Mouse (Mus musculus) T-cell, adult 2 months (primary cell): Measurements from ENCODE around the gene Capn5.
A peak's percentile ranks its signal among the peaks of the same experiment; 100 is the strongest.

Experiments
- DNase-seq: peaks from one replicate; pipeline ENCODE4 v3.0.0; 2022; ENCODE audit warnings: low spot score

Capn5 gene

DNA sequence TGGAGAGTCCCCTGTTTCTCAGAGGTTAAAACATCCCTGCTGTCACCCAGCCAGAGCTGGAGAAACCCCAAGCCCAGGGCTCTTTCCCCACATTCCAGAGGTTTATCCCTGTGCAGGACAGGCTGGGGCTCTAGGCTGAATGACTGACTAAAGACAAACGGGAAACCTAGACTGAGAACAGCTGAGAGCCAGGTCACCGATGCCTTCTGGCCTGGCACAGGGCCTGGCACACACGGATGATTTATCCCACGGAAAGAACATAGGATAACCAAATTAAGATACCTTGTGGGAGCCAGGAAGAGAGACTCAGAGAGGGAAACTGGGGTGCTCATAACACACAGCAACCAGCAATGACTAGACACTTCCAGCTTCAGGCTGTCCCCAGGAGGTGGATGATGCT, 68.3 kb downstream of the Capn5 start:
- DNase-seq: no peak

DNA sequence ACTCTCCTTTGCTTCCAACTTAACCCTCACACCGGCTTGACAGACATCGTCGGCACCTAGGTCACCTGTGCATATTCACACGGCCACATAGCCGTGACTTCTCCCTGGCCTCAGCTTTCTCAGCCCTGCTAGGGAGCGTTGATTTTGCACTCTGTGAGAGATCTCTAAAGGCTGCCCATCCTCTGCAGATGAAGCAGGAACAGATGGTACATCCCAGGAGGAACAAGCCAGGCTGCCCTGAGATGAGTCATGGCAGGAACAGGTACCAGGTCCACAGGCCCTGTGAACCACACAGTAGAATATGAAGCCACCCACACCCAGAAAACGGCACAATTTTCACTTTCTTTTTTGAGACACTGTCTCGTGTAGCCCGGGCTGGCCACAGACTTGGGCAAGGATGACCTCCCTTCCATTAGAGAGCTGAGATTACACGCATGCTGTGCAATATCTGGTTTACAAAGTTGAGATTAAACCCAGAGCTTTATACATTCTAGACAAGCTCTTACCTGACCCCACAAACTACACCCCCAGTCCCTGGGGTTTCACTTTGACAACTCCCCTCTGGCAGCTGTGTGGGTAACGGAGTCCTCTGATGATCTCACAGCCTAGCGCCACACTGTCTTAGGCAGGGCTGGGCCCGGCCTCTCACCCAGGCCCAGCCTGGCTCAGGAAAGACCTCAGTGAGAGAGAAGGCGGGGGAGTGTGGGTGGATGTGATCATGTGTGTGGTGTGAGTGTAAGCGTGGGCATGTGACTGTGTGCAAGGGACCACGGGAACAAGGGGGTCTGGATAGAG, 69.2 kb downstream of the Capn5 start:
- peak; percentile 58 for DNase-seq

DNA sequence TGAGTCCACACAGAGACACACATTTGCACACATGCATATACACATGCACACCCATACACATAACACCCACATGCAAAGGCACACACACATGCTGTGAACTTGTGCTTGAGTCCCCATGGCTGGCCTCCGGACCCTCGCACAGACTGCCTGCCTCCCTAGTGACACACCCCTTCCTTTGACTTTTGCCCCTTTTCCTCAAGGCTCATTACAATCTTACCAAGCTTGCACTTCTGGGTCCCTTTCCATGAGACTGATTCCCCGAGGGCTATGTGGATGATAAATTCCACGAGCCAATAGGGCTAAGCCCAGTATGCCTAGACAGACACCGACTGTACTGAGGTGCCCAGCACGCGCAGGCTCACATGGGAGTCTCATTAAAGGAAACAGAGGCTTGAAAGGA, 71.8 kb downstream of the Capn5 start:
- no peak for DNase-seq

DNA sequence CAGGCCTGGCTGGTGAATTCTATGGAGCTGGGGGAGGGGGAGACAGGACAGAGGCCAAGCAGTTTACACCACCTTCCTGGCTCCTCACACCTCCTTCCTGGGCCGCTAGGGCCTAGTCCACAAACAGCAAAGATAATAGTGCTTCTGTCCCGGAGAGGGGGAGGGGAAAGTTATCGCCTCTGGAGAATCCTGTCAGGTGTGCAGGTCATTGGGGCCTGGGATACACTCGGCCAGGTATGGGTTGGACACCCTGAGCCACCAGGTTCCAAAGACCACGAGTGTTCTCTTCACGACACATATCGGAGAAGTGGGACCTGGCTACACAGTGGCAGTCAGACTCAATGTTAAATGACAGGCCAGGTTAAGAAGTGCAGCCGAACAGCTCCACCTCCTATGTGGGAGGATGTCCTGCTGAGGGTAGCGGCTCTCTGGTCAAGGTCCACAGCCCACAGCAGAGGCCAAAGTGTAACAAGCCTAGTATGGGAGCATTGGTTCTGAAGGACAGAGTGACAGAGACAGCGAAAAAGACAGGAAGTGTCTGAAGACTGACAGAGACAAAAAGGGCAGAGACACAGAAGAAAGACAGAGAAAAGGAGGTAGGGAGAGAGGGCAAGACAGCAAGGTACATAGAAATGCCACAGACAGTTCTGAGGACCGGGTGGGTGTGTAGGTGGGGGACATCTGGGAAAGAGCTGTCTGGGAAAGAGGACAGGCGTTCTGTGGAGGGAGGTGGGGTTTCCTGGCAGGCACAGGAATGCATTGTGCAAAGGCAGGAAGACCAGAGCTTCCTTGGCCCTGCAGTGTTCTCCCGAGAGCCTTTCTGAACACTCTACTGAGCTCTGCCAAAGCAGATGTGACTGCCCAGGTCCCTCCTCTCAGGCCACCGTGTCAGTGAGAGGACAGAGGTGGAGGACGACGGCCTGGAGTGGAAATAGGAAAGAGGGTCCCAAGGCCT, 73.3 kb downstream of the Capn5 start:
- no peak for DNase-seq

DNA sequence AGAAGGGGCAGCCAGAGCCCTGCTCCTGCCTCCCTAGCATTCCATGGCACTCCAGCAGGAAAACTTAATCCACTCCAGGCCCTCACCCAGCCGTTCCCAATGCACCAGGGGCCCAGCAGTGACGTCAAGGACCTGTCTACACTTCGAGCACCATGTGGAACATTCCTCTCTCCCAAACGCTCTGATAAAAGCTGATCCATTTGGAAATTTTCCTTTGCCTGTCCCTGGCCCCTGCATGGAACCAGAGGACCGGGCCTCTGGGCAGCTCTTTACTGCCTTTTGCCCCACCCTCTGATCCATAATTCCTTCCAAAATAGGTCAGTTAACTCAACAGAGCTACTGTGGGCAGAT, 74.2 kb downstream of the Capn5 start:
- DNase-seq: no peak

DNA sequence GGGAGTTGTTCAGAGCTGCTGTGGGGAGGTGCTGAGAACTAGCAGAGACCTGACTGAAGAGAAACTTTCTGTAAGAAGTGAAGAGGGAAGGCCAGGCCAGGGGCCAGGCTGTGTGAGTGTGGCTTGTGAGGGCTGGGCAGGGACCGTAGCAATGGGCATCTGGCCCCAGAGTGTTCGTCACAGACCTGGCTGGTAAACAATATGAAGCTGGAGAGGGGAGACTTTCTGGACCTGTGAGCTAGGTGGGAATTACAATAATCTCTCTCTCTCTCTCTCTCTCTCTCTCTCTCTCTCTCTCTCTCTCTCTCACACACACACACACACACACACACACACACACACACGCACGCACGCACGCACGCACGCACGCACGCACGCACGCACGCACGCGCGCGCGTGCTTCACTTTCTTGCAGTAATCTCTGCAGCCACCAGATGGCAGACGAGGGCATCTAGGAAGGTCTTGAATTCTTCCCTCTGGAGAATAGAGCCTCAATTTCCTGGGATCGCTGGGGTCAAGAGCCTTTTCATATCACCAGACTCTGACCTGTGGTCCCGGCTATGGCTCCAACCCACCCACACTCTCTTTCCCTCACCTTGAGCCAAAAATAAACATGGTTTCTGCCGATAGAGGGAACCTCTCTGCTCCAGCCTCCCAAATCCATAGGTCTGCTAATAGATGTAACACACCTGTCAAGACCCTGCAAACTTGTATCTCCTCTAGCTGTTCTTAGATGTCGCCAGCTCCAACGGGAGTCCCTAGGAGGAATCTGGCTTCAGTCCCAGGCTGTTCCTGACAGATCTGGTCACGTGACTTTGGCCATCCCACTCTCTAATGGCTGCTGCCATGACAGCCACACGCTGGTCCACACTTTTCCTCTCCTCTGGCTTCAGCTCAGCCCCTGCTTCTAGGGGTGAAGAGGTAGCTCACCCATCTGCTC, 74.8 kb downstream of the Capn5 start:
- DNase-seq: peak; percentile 61

DNA sequence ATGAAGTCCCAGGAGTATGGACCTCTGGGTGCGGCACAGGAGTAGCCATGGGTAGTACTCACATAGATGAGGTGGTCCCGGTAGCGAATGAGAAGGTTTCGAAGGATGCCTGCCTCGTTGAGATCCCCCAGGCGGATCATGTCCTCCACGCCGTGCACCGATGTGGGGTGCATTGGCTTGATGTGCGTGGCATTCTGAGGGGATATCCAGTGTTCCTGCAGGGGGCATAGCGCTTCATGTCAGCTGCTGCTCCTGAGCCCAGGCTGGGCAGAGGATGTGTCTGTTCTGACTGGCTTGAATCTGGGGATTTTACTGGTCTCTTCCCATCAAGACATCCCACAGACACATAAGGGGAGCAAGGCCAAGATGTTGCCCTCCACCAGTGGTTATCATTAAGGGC, 75.6 kb downstream of the Capn5 start:
- no peak for DNase-seq

DNA sequence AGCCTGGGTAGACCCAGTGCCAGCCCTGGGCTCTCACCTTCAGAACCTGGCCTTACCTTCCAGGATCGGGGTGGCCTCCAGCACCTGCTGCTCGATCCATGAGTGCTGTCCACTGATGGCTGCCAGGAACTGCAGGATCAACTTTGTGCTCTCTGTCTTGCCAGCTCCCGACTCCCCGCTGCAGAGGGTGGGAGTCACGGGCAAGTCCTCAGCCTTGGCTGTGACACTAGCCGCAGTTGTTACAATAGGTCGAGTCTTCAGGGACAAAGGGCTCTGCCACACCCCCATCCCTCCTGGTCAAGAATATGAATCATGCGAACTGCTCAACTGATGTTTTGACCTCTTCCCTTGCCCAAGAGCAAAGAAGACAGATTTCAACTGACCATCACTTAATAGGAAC, 80.5 kb downstream of the Capn5 start:
- DNase-seq: no peak

DNA sequence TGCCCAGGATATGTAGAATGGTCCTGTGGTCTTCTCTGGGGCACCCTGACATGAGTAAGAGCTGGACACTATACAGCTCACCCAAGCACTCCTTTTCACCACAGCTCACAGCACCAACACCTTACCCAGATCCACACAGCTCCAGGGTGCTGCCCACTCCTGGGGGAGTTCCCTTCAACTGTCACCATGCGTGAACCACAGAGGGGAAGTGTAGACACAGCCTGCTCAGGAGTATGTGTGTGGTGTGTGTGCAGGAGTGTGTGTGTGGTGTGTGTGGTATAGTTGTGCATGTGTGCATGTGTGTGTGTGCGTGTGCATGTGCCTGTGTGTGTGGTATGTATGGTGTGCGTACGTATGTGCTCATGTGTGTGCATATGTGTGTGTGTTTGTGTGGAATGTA, 82.2 kb downstream of the Capn5 start:
- DNase-seq: no peak

DNA sequence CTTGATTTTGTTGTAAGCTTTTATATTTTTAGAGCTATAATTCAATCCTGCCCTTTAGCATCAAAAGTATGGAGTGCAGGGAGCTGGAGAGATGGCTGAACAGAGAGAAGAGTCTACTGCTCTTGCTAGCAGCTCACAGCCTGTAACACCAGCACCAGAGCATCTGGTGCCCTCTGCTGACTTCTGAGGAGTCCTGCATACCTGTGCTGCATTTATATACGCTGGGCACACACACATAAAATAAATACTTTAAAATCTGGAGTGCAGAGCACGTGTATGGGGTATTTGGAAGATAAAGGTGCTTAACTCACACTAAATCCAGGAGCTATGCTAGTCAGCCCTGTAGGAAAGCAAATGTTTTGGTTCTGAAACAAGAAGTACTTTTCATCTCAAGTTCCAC, 91.7 kb downstream of the Capn5 start:
- DNase-seq: no peak

DNA sequence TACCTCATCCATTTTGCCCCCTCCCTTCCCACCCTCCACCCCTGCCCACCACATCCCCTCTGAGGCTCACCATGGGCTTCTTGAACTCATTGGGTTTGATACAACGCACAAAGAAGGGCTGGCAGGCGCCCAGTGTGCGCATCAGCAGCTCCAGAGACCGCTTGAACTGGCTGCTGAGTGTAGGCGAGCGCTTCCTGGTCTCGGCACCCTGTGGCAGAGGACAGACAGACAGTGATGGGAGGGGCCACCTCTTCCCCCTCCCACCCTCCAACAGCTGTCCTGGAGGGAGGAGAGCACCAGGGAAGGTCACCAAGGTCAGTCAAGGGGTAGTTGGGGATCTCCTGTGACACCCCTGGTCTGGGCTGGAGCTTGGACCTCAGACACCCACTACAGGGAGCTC, 92.8 kb downstream of the Capn5 start:
- DNase-seq: no peak

DNA sequence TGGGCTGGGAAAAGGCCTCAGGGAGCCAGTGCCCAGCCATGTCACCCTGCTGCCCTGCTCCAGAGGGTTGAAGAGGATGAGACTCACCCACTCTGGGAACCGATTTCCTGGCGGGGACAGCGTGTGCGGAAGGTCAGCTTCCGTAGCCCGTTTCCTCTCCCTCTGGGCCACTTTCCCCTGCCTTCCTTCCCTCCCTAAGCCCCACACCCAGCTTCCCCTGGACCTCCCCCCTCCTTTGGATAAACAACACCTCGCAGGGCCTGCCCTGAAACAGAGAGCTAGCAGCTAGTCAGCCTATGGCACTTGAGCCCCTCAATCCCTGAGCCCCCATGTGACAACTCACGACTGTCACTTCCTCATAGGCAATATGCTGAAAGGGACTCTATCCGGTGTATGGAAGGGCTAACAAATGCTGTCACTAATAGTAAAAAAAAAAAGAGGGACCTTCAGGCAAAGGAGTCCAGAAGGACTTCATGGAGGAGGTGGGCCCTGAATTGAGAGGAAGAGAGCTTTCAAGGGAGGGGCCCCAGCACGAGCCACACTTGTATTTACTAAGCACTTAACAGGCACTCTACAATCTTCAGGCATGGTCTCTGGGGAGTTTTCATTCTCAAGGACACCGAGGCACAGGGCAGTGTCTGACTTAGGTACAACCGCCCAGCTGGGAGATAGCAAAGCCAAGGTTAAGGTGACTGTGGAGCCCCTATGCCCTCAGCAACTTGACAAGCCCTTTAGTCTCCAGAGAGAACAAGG, 93.4 kb downstream of the Capn5 start:
- DNase-seq: no peak

DNA sequence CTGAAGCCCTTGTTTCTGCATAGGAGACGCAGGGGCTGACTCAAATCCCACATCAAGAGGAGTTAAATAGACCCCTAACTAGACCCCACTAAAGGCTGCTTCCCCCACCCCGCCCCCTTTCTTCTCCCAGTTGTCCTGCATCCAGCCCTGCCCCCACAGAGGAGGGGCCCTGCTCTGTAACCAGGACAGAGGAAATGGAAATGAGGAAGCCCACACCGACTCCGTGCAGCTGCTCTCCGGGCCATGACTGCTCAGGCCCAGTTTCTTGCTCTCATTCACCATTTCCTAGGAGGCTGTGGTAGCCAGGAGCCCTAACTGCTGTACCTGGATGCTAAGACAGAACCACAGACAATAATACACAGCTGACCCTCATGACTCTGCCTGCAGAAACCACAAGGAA, 95.7 kb downstream of the Capn5 start:
- no peak for DNase-seq

DNA sequence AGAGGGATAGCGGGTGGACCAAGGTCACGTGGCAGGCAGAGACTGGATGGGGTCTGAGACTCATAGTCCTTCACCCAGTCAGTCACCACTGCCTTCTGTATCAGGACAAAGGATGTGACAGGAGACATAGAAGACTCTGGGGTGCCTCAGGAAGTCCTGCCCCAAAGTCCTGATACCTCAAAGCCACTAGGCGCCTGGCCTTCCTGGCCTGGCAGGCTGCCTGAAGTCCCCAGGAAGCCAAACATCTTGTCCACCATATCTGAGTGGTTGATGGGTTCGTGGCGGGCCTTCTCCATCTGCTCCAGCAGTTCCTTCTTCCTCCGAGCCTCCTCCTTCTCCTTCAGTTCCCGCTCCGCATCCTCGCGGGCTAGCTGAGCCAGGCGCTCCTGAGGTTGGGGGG, 100.6 kb downstream of the Capn5 start:
- DNase-seq: no peak

DNA sequence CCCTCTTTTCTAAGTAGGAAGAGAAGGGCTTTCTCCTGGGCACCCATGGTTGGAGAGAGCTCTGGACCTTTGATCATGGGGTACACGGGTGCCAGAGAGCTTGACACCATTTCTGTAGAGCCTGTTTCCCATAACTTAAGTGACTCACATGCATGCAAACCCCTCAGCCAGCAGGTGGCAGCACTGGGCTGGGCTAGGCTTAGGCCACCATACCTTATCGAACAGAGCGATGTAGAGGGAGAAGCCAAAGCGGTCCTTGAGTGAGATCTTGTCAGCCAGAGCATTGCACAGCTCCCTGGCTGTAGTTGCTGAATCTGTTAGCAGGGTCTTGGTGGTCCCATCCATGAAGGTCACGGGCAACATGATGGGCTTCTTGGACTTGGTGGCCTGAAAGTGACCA, 106.5 kb downstream of the Capn5 start:
- DNase-seq: peak; percentile 73
